In the genomic region with DNA sequence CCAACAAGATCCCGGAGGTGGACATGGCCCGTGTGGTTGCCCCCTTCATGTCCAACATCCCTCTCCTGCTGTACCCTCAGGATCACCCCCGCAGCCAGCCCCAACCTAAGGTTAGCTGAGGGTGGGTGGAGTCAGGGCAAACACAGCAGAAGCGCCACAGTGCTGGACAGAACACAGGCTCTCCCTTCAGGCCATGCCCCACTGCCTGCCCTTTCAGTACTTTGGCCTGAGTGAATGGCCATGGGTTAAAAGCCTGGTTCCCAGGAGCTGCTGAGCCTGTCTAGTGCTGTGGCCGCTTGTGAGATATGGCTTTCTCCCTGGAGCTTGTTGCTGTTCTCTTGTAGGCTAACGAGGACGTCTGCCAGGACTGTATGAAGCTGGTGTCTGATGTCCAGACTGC, we compare ENCODE assay signal across 14 mouse cellular contexts.
"Had no signal": no experiment of that assay in that cellular context is flagged by ENCODE, and none has a peak within 500 bp of the region (broad histone marks: within the 10 kb centered on the region; RNA-seq: fewer than 3 reads in every experiment).

No protein-coding gene starts in this region.

- ATAC-seq: hindbrain, embryonic 16.5 days; inflammation-experienced regulatory T-cells, adult 6 months; intestine, postnatal 0 days; midbrain, embryonic 15.5 days had no signal

- H3K27ac ChIP-seq: limb, embryonic 13.5 days; liver, embryonic 14.5 days; midbrain, embryonic 10.5 days; midbrain, embryonic 15.5 days; neural tube, embryonic 12.5 days had no signal

- H3K4me3 ChIP-seq: limb, embryonic 13.5 days; midbrain, embryonic 10.5 days; midbrain, embryonic 15.5 days; neural tube, embryonic 12.5 days had no signal

- H3K4me2 ChIP-seq: limb, embryonic 13.5 days; midbrain, embryonic 15.5 days; neural tube, embryonic 12.5 days had no signal

- H3K4me1 ChIP-seq: neural tube, embryonic 12.5 days had no signal

- H3K9ac ChIP-seq: limb, embryonic 13.5 days; liver, embryonic 14.5 days; midbrain, embryonic 15.5 days; neural tube, embryonic 12.5 days had no signal

- H3K9me3 ChIP-seq: limb, embryonic 13.5 days; midbrain, embryonic 10.5 days; midbrain, embryonic 15.5 days; neural tube, embryonic 12.5 days had no signal

- H3K27me3 ChIP-seq: limb, embryonic 13.5 days; midbrain, embryonic 15.5 days; neural tube, embryonic 12.5 days had no signal

- DNase-seq: left cerebral cortex, postnatal 4 days; lung, adult 18-20 months; lung, postnatal 36 days; right cerebral cortex, postnatal 14 days; thymus, adult 18-20 months; thymus, postnatal 14 days had no signal
